Mouse (Mus musculus) kidney, adult 2 months (tissue): ENCODE measurements around the gene Zfp652.

Source experiments
- CTCF ChIP-seq: fragments of 200-500 bp; conservative IDR thresholded peaks from 2 replicates; pipeline ENCODE4 v1.5.1; 2011; ENCODE audit warnings: low read depth, mild to moderate bottlenecking, control low read depth, low read length, moderate library complexity, mixed read lengths; ENCODE audit not compliant: insufficient read depth, insufficient read length
- POLR2A ChIP-seq: fragments of 200-500 bp; IDR thresholded peaks from one replicate; pipeline ENCODE4 v1.6.1; 2011; ENCODE audit warnings: low read depth, low read length, control low read depth

DNA sequence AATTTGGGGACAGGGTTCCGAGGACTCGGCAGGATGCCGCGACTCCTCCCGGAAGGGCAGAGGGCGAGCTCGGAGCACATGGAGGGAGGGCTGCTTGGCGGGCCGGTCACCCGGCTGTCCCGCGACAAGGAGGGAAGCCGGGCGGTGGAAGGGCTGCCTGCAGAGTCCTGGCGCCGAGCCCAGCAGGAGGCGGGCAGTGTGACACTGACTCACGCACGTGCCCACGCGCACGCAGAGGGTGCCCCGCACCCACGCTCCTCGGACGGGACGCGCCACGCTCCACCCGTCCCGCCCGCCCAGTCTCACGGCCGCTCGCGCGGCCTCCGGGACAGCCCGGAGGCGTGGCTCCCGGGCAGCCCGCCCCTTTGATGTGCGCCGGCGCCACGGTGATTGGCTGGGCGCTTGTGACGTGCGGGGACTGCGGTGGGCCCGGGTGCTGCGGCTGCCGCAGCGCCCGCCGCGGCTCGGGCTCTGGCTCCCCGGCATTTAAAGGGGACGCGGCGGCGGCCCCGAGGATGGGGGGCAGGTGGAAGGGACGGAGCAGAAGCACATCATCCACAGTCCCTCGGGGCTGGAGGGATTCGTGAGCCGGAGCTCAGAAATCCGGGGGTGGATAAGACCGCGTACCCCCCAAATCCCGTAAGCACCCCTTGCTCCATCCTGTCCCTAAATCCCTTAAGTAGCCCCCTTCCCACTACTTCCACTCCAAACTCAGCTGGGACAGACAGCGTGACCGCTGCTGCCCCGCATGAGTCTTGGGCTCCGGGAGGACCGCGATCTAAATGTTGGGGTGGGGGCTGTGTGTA, 111.8 kb downstream of the Zfp652 start, which contains the start of gene Phospho1:
- no peak for TF ChIP-seq CTCF
- no peak for TF ChIP-seq POLR2A
